Mouse (Mus musculus) hindbrain, embryonic 11.5 days (tissue): ENCODE results near the gene Reg3a. TPM values are rescaled to one million over a fixed set of nuclear protein-coding genes. Genes with fewer than 3 reads are reported as not detected.
"Not testable (repeated sequence)": the region's sequence is repeated elsewhere in the genome, so short reads cannot be mapped to it uniquely, and the experiment has no call there.

Experiments
- ATAC-seq: fragments of 200-750 bp; cut with Nextera tagmentation; 2 replicates; pipeline ENCODE4 v1.8.0; 2017; ENCODE audit warnings: mild to moderate bottlenecking, moderate TSS enrichment, moderate library complexity; ENCODE audit not compliant: low FRiP score
- DNase-seq: peaks from one replicate; pipeline ENCODE4 v3.0.0-alpha.2; 2015; ENCODE audit warnings: low spot score
- H3K27ac ChIP-seq: fragments of 300-500 bp; sonication (generic); 2 replicates; pipeline ENCODE4 v1.5.1; 2014; ENCODE audit warnings: mild to moderate bottlenecking, low read depth, low read length
- H3K27me3 ChIP-seq: fragments of 300-500 bp; sonication (generic); 2 replicates; pipeline ENCODE4 v1.6.1; 2014; ENCODE audit warnings: mild to moderate bottlenecking, low read length, moderate library complexity, mixed read lengths; ENCODE audit not compliant: control insufficient read depth, insufficient read depth
- H3K36me3 ChIP-seq: fragments of 300-500 bp; sonication (generic); 2 replicates; pipeline ENCODE4 v1.6.1; 2014; ENCODE audit warnings: mild to moderate bottlenecking, low read length, moderate library complexity, mixed read lengths; ENCODE audit not compliant: control insufficient read depth, insufficient read depth
- H3K4me1 ChIP-seq: fragments of 300-500 bp; sonication (generic); replicated peaks from 2 replicates; pipeline ENCODE4 v1.6.1; 2014; ENCODE audit warnings: low read length, mixed read lengths; ENCODE audit not compliant: control insufficient read depth, insufficient read depth
- H3K4me2 ChIP-seq: fragments of 300-500 bp; sonication (generic); replicated peaks from 2 replicates; pipeline ENCODE4 v1.6.1; 2014; ENCODE audit warnings: mild to moderate bottlenecking, low read depth, low read length
- H3K4me3 ChIP-seq: fragments of 300-500 bp; sonication (generic); 2 replicates; pipeline ENCODE4 v1.5.1; 2014; ENCODE audit warnings: low read depth, low read length
- H3K9ac ChIP-seq: fragments of 300-500 bp; sonication (generic); 2 replicates; pipeline ENCODE4 v1.6.1; 2014; ENCODE audit warnings: low read depth, low read length
- H3K9me3 ChIP-seq: fragments of 300-500 bp; sonication (generic); 2 replicates; pipeline ENCODE4 v1.6.1; 2016; ENCODE audit warnings: low read length; ENCODE audit not compliant: control insufficient read depth
- WGBS: fragments of 180-500 bp; shearing (Covaris S2); extraction: QIAGEN DNeasy Blood & Tissue Kit; methylation state at CpG from one replicate; pipeline ENCODE4 v1.1.7; 2014; 5-methylcytosine and 5-hydroxymethylcytosine counted together
- polyA plus RNA-seq: library from polyadenylated mRNA; unstranded; fragments of >200 nt; fragmentation: Nextera tagmentation; extraction: Ambion mirVana; gene quantifications from 2 replicates; pipeline ENCODE4 v1.2.1, GENCODE M21; 2014

Gene Reg3a
- polyA plus RNA-seq, 1 experiment from 2014 or later, result not detected

GRCm38 (mm10) chr6:78422411-78422810 lies 41.9 kb downstream of the Reg3a start, which contains the start of gene Reg1:
TSS of gene Reg1 (plus strand) at chr6:78422711.
- not testable (repeated sequence) for H3K9ac ChIP-seq, H3K36me3 ChIP-seq, H3K4me2 ChIP-seq, H3K27ac ChIP-seq, ATAC-seq, H3K27me3 ChIP-seq, H3K4me1 ChIP-seq, DNase-seq, H3K4me3 ChIP-seq, H3K9me3 ChIP-seq

GRCm38 (mm10) chr6:78425497-78425896 lies 45.0 kb downstream of the Reg3a start:
- Histone ChIP-seq H3K9me3 (no peaks in the 10 kb centered on the region), H3K4me3 (no peak overlapping the region), H3K4me1 (no peaks in the 10 kb centered on the region), H3K27ac (no peak overlapping the region), H3K27me3 (no peaks in the 10 kb centered on the region), H3K36me3 (no peaks in the 10 kb centered on the region), H3K4me2 (no peak overlapping the region), H3K9ac (no peak overlapping the region)
- WGBS, result 97% methylated on average over 3 of the region's 3 CpGs
- no peak for ATAC-seq
- DNase-seq, result no peak

Other genes with a start within 250 kb of the Reg3a start
- not detected in 2 replicates for gene Reg3b, start 10.1 kb upstream of the Reg3a start, polyA plus RNA-seq
- not detected in 2 replicates for gene Reg3d, start 1.8 kb upstream of the Reg3a start, polyA plus RNA-seq
- gene Reg2, start 14.9 kb downstream of the Reg3a start, polyA plus RNA-seq, result not detected in 2 replicates
- not detected in 2 replicates for gene Reg1, start 42.0 kb downstream of the Reg3a start, polyA plus RNA-seq
- not detected in 2 replicates for gene Reg3g, start 88.2 kb downstream of the Reg3a start, polyA plus RNA-seq